Mouse (Mus musculus) liver, embryonic 12.5 days (tissue): Measurements from ENCODE around the gene Arglu1. TPM values are rescaled to one million over a fixed set of nuclear protein-coding genes. Genes with fewer than 3 reads are reported as not detected.

Experiments used
- ATAC-seq: fragments of 200-750 bp; cut with Nextera tagmentation; 2 replicates; pipeline ENCODE4 v1.8.0; 2017; ENCODE audit warnings: moderate number of reproducible peaks, mild to moderate bottlenecking, moderate library complexity
- H3K27ac ChIP-seq: fragments of 300-500 bp; sonication (generic); 2 replicates; pipeline ENCODE4 v1.5.1; 2016; ENCODE audit warnings: mild to moderate bottlenecking
- H3K27me3 ChIP-seq: fragments of 300-500 bp; sonication (generic); replicated peaks from 2 replicates; pipeline ENCODE4 v1.6.1; 2016; ENCODE audit warnings: mild to moderate bottlenecking, moderate library complexity
- H3K36me3 ChIP-seq: fragments of 300-500 bp; sonication (generic); 2 replicates; pipeline ENCODE4 v1.6.1; 2016; ENCODE audit warnings: mild to moderate bottlenecking, moderate library complexity
- H3K4me1 ChIP-seq: fragments of 300-500 bp; sonication (generic); 2 replicates; pipeline ENCODE4 v1.6.1; 2016
- H3K4me2 ChIP-seq: fragments of 300-500 bp; sonication (generic); 2 replicates; pipeline ENCODE4 v1.6.1; 2016; ENCODE audit warnings: mild to moderate bottlenecking, moderate library complexity
- H3K4me3 ChIP-seq: fragments of 300-500 bp; sonication (generic); 2 replicates; pipeline ENCODE4 v1.5.1; 2016; ENCODE audit warnings: mild to moderate bottlenecking, moderate library complexity
- H3K9ac ChIP-seq: fragments of 300-500 bp; sonication (generic); 2 replicates; pipeline ENCODE4 v1.6.1; 2016; ENCODE audit warnings: mild to moderate bottlenecking, moderate library complexity
- H3K9me3 ChIP-seq: fragments of 300-500 bp; sonication (generic); replicated peaks from 2 replicates; pipeline ENCODE4 v1.6.1; 2016; ENCODE audit warnings: mild to moderate bottlenecking, moderate library complexity
- WGBS: fragments of 180-500 bp; shearing (Covaris S2); methylation state at CpG from one replicate; pipeline ENCODE4 v1.1.7; 2016; ENCODE audit not compliant: insufficient replicate concordance; 5-methylcytosine and 5-hydroxymethylcytosine counted together
- polyA plus RNA-seq: library from polyadenylated mRNA; unstranded; fragments of >200 nt; fragmentation: Nextera tagmentation; extraction: Ambion mirVana; gene quantifications from 2 replicates; pipeline ENCODE4 v1.2.1, GENCODE M21; 2016

Gene Arglu1
- polyA plus RNA-seq, 1 experiment from 2014 or later = 75.4 TPM

DNA sequence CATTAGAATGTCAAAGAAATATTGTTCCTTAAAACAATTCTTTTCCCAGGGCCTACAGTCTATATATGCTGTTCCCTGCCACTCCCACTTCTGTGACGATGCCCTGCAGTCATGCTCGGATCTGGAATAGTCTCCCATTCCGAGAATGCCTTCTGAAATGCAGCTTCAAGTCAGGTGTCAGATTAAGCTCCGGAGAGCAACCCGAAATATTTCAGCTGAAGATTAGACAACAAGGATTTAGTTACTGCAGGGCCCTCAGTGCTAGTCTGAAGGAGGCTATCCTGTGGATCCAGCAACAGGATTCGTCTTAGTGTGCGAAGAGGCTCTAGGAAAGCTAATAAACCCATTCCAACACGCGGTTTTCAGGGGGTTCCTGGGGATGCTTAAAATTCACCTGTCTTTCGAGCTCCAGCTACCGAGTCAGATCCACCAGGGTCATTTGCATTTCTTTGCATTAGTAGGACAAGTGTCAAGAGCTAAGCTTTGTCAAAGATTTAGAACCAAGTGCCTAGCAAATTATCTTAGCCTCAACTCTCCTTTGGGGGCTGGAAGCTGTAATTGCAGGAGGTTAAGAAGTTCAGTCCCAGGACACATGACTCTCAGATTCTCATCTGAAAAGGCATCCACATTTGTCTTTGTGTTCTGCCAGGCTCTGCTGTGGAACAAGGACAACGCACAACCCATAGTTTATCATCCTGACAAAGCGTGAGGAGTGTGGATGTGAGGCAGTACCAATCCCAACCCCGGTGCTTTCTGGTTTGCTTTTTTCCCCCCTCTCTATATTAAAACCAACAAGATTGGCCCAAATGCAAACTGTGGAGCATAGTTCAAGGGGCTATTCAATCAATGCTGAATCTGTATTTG, 33.5 kb downstream of the Arglu1 start:
- Histone ChIP-seq H3K4me3 (no peak overlapping the region), H3K27me3 (peaks cover 51% of the 10 kb centered on the region), H3K9ac (no peak overlapping the region), H3K36me3 (no peaks in the 10 kb centered on the region), H3K4me1 (peaks cover 26% of the 10 kb centered on the region), H3K4me2 (no peak overlapping the region), H3K27ac (no peak overlapping the region), H3K9me3 (no peaks in the 10 kb centered on the region)
- ATAC-seq = no peak
- WGBS = 52% methylated on average over 14 of the region's 14 CpGs

DNA sequence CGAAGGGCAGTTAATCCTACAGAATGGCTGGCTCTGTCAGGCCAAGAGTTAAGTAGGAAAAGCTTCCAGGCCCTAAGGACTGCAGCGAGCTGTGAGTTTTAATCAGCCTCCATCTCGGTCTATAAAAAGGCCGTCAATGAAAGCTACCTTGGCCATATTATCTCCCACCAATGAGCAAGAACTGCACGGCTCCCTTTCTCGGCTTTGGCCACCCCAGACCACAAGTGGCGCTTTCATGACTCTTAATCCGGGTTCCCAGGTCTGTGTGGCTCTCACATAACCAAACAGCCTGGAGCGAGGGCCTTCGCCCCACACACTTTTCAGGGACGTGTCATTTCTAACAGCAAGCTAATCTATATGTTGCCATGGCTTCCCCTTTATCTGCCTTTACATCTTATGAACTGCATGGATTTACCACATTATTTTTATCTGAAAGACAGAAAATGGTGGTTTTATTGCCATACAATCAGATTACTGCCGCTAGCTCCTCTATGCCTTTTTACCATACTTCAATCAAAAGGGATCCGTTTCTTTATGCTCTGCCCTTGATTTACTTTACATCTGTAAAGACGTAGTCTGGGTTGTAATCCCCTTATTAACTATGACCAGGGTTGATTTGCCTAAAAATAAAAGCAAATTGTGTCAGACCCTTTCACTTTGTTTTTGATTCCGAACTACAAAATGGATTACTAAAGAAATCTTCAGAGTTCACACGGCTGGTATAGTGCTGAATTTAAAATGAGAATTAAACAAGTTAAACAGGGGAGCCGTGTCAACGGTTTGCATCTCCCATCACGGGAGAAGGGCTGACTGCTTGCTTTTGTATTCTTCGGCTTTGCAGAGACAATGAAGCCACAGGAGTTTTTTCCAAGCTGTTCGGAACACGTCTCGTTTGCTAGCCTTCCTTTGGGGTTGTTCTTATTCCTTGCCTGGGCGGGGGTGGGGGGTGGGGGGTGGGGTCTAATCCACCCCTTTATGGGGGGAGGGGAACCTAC, 34.7 kb downstream of the Arglu1 start:
- no peak overlapping the region for H3K4me2 ChIP-seq
- H3K4me3 ChIP-seq = no peak overlapping the region
- no peak overlapping the region for H3K27ac ChIP-seq
- H3K27me3 ChIP-seq = peaks cover 40% of the 10 kb centered on the region
- H3K9me3 ChIP-seq = no peaks in the 10 kb centered on the region
- 61% methylated on average over 24 of the region's 24 CpGs for WGBS
- ATAC-seq = no peak
- H3K36me3 ChIP-seq = no peaks in the 10 kb centered on the region
- H3K9ac ChIP-seq = no peak overlapping the region
- H3K4me1 ChIP-seq = peaks cover 14% of the 10 kb centered on the region

DNA sequence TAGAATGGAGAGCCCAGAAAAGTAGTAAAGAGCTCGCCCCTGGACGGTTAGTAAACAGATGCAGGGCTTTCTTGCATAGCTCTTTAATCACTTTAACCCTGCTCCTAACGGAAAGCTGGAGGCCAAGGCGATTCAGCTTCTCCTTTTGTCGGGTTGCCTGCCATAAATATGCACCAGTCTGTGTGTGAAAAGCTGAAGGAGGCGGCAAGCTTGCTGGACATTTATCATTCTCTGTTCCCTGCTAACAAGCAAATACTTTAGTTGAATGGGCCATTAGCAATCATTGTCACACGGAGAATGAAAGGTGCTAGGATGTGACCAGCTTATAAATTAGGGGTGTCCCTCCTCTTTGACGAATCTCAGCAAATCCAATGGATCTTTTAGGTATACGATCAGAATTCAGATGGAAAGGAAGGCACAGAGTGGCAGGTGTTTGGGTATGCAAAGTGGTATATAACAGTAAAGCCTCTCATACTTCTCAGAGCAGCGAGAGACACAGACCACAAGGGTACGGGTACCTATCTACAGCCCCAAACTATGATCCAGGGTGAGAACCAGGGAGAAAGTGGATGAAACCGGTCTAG, 36.3 kb downstream of the Arglu1 start:
- Histone ChIP-seq H3K27ac (no peak overlapping the region), H3K27me3 (peaks cover 24% of the 10 kb centered on the region), H3K36me3 (no peaks in the 10 kb centered on the region), H3K9ac (no peak overlapping the region), H3K4me3 (no peak overlapping the region), H3K9me3 (no peaks in the 10 kb centered on the region), H3K4me1 (peaks cover 4% of the 10 kb centered on the region), H3K4me2 (no peak overlapping the region)
- WGBS = 54% methylated on average over 12 of the region's 12 CpGs
- ATAC-seq = no peak

DNA sequence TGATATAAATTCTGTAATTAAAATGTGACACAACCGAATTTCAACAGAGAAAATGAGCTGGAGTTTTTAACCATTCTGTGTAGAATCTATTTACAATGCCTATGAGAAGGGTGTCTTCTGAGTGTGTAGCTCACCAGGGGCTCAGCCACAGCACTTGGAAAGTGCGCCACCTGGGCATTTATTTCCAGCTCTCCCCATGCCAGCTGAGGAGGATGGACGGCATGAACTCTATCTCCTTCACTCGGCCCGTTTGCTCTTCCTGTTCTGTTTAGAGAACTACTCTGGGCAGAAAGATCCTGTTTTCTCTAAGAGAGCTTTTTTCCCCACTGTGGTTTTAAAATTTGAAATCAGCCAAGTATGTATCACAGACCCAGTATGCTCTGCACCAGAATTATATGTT, 37.0 kb downstream of the Arglu1 start:
- no peak overlapping the region for H3K27ac ChIP-seq
- no peaks in the 10 kb centered on the region for H3K9me3 ChIP-seq
- no peaks in the 10 kb centered on the region for H3K36me3 ChIP-seq
- H3K4me1 ChIP-seq = peaks cover 6% of the 10 kb centered on the region
- no peak overlapping the region for H3K4me3 ChIP-seq
- H3K9ac ChIP-seq = no peak overlapping the region
- 35% methylated on average over 5 of the region's 5 CpGs for WGBS
- H3K27me3 ChIP-seq = peaks cover 17% of the 10 kb centered on the region
- ATAC-seq = no peak
- H3K4me2 ChIP-seq = no peak overlapping the region

DNA sequence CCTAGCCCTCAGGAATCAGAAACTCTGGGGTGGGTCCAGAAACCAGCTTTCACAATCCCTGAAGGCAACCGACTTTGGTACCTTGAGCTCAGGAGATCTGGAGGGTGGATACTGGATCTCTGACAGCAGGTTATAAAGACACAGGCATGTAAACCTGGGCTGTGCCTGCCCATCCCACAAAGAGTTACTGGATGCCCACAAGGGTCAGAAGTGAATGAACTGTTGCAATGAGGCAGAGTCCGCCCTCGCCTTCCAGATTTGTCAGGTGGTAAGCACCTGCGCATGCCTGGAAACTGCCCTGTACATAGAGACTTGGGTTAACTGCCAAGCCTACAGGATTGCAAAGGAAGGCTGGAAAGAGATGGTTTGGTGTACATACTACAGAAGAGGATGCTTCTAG, 37.9 kb downstream of the Arglu1 start:
- no peak overlapping the region for H3K9ac ChIP-seq
- H3K4me1 ChIP-seq = peaks cover 6% of the 10 kb centered on the region
- no peaks in the 10 kb centered on the region for H3K9me3 ChIP-seq
- WGBS = 86% methylated on average over 4 of the region's 4 CpGs
- no peak overlapping the region for H3K27ac ChIP-seq
- no peak overlapping the region for H3K4me2 ChIP-seq
- H3K4me3 ChIP-seq = no peak overlapping the region
- ATAC-seq = no peak
- H3K36me3 ChIP-seq = no peaks in the 10 kb centered on the region
- 0 out of 2 replicates have a peak, but pooled peaks cover 10% of the 10 kb centered on the region for H3K27me3 ChIP-seq

DNA sequence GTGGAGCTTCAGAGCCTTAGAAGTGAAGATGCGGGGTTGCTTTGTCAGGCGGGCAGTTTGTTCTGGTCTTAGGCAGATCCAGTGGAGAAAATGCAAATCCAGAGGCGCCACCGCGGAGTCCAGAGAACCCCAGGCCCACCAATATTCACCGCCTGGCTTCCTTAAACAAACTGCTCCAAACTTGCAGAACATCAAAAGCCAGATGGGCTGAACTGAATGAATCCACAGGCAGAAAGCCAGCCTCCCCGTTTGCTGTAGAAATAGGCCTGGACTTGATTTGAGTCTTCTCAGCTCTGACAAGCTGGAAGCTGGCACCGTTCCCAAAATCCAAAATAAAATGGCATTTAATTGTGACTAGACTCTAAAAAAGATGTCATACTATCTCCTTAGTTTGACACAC, 40.4 kb downstream of the Arglu1 start:
- ATAC-seq = no peak
- H3K9me3 ChIP-seq = no peaks in the 10 kb centered on the region
- H3K4me2 ChIP-seq = no peak overlapping the region
- no peaks in the 10 kb centered on the region for H3K27me3 ChIP-seq
- H3K4me1 ChIP-seq = peaks cover 6% of the 10 kb centered on the region
- 68% methylated on average over 8 of the region's 8 CpGs for WGBS
- H3K4me3 ChIP-seq = no peak overlapping the region
- H3K36me3 ChIP-seq = no peaks in the 10 kb centered on the region
- no peak overlapping the region for H3K9ac ChIP-seq
- H3K27ac ChIP-seq = no peak overlapping the region

DNA sequence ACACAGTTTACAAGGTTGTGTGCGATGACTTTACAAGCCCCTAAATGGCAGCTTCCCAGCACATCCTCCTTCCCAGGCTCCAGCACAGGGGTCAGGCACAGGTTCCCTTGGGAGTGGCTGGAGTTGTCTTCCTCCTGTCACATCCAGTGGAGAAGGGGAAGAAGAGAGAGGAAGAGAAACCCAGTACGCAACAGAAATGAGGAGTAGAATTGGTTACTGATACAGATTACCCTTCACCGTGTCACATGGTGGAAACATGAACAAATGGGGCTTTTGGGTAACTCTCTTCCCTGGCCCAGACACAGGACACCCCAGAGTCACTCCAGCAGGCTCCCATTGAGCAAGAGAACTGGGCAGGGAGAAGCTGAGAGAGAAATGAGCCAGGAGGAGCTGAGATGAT, 40.8 kb downstream of the Arglu1 start:
- Histone ChIP-seq H3K4me3 (no peak overlapping the region), H3K36me3 (no peaks in the 10 kb centered on the region), H3K4me2 (no peak overlapping the region), H3K4me1 (peaks cover 6% of the 10 kb centered on the region), H3K27ac (no peak overlapping the region), H3K9ac (no peak overlapping the region), H3K27me3 (no peaks in the 10 kb centered on the region), H3K9me3 (no peaks in the 10 kb centered on the region)
- ATAC-seq = no peak
- WGBS = 85% methylated on average over 3 of the region's 3 CpGs

DNA sequence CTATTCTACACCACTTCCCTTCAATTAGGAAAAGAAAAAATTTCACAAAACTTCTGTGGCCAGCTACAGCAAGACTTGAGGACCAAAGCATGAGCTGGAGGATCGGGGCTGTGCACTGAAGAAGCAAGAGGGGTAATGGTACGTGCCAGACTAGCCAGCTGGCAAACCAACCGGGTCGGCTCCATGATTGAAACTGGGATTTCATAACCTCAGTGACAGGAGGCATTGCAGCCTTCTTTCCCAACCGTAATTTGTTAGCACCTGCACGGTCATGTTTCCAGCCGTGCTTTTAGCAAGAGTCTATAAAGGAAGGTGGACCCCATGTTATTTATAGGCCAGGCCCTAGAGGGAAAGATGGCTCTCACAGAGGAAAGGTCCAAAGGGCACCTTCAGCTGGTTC, 41.6 kb downstream of the Arglu1 start:
- Histone ChIP-seq H3K4me2 (no peak overlapping the region), H3K27me3 (no peaks in the 10 kb centered on the region), H3K4me3 (no peak overlapping the region), H3K27ac (no peak overlapping the region), H3K4me1 (peaks cover 6% of the 10 kb centered on the region; the same call in 1 of the 2 replicates), H3K9ac (no peak overlapping the region), H3K36me3 (no peaks in the 10 kb centered on the region), H3K9me3 (no peaks in the 10 kb centered on the region)
- ATAC-seq = no peak
- WGBS = 75% methylated on average over 7 of the region's 7 CpGs

DNA sequence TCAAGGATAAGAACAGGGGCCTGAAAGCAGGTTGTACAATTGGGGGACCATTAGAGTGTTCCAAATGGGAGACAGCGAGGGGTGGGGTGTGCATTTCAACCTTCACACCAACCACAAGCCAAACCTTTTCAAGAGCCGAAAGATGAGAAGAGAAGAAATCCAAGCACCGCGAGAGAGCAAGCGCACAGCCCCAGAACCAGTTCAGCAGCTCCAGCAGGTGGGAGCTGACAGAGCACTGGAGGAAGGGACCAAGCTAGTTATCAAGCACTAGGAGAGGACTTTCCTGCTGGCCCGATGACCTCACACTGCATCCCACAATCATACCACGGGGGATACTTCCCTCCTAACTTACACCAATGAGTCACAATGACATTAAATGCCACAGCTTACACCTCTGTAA, 42.5 kb downstream of the Arglu1 start:
- Histone ChIP-seq H3K9me3 (no peaks in the 10 kb centered on the region), H3K4me3 (no peak overlapping the region), H3K9ac (no peak overlapping the region), H3K27me3 (no peaks in the 10 kb centered on the region), H3K4me2 (no peak overlapping the region), H3K4me1 (peaks cover 6% of the 10 kb centered on the region; the same call in 1 of the 2 replicates), H3K36me3 (no peaks in the 10 kb centered on the region), H3K27ac (no peak overlapping the region)
- no peak for ATAC-seq
- 63% methylated on average over 7 of the region's 7 CpGs for WGBS

DNA sequence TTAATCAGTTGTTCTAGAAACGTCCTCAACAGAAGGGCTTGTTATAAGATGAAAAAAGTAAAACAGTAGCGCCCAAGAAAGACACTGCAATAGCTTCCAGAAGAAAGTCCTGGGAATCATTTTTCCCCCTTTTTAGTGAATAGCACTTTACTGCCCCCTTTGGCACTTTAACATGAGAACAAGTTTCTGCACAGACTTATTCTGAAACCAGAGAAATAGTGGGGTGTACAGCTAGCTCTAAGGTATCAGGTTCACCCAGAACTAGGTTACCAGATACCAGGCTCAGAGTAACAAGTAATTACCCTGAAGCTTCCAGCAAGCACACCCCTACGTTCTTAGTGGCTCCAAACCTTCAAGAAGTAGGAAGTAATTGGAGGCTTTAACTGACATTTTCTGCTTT, 43.0 kb downstream of the Arglu1 start:
- H3K4me3 ChIP-seq = no peak overlapping the region
- no peaks in the 10 kb centered on the region for H3K9me3 ChIP-seq
- H3K27me3 ChIP-seq = no peaks in the 10 kb centered on the region
- 63% methylated on average over 3 of the region's 3 CpGs for WGBS
- H3K36me3 ChIP-seq = no peaks in the 10 kb centered on the region
- H3K4me2 ChIP-seq = no peak overlapping the region
- H3K4me1 ChIP-seq = peaks cover 6% of the 10 kb centered on the region; the same call in 1 of the 2 replicates
- H3K27ac ChIP-seq = no peak overlapping the region
- no peak for ATAC-seq
- no peak overlapping the region for H3K9ac ChIP-seq

DNA sequence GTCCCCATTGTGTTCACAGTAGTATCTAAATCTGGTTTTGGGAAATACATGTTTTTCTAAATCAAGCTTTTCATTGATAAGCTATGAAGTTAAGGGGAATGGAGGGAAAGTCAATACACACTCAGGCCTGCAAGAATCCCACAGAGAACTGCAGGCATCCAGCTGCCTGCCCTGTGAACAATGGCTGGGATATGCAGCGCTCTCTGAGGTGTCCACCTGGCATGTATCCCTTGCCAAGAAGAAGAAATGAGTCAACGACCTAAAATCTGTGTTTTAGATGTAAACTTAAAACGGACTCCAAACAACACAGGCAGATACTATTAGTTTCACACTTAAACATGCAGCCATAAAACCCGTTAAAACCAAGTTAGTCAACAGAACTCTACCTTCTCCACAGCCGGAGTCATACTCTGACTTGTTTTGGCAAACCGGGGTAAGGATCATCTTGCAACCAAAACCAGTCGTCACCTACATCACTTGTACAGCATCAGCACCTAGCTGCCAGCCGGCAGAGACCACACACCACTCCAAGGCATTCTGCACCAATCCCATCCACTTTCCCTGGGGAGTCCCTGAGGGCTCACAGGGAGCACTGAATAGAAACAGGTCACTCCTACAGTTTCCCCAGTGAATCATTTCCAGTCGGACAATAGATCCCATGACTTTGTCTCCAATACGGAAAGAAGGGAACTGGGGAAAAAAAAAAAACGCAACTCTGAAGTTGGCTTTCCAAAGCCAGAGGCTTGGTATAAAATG, 46.0 kb downstream of the Arglu1 start:
- no peak overlapping the region for H3K4me3 ChIP-seq
- whole genome bisulfite sequencing = 71% methylated on average over 11 of the region's 11 CpGs
- H3K27ac ChIP-seq = no peak overlapping the region
- H3K27me3 ChIP-seq = no peaks in the 10 kb centered on the region
- no peak overlapping the region for H3K4me2 ChIP-seq
- peaks cover 5% of the 10 kb centered on the region; the same call in 1 of the 2 replicates for H3K4me1 ChIP-seq
- H3K9ac ChIP-seq = no peak overlapping the region
- ATAC-seq = no peak
- H3K36me3 ChIP-seq = no peaks in the 10 kb centered on the region
- no peaks in the 10 kb centered on the region for H3K9me3 ChIP-seq
